Mouse (Mus musculus): Measurements from ENCODE around the gene Slc47a1. TPM values are rescaled to one million over a fixed set of nuclear protein-coding genes. Genes with fewer than 3 reads are reported as not detected.

Gene Slc47a1
- polyA plus RNA-seq, 1 experiment from 2014 or later = not detected

DNA sequence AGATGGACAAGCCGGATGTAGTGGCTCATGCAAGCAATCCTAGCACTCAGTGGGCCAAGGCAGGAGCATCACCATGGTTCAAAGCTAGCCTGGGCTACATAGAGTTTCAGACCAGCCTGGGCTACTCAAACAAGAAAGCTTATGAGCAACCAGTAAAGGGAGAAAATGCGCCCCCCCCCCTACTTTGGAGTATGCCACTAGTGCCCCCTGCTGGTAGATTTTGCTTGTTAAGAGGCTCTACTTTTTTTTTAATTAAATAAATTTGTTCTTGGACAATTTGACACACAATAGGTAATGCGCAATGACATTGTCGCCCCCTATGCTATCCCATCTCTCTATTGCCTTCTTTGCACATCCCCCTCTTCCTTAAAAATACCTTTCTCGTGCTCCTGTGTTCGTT, 9.9 kb upstream of the Slc47a1 start:
- Histone ChIP-seq H3K36me3 (ENCODE audit: control insufficient read depth, insufficient read depth, low read length) (no peaks in the 10 kb centered on the region), H3K4me2 (ENCODE audit: low read length) (no peak overlapping the region), H3K9me3 (replicated peaks; ENCODE audit: control insufficient read depth, low read length) (0 out of 2 replicates have a peak, but pooled peaks cover 3% of the 10 kb centered on the region), H3K9ac (ENCODE audit: low read length) (no peak overlapping the region), H3K4me3 (ENCODE audit: low read depth, low read length) (no peak overlapping the region), H3K27ac (ENCODE audit: low read depth, low read length) (no peak overlapping the region), H3K27me3 (replicated peaks; ENCODE audit: control insufficient read depth, insufficient read depth, low read length) (no peaks in the 10 kb centered on the region), H3K4me1 (ENCODE audit: control insufficient read depth, insufficient read depth, low read length) (no peaks in the 10 kb centered on the region)
- DNase-seq (ENCODE audit: low spot score) (peak; percentile 55), ATAC-seq (no peak)
- 65% methylated on average over 6 of the region's 6 CpGs for WGBS

- Histone ChIP-seq H3K4me3 (ENCODE audit: low read depth, low read length) (no peak overlapping the region), H3K36me3 (ENCODE audit: control insufficient read depth, insufficient read depth, low read length) (no peaks in the 10 kb centered on the region), H3K4me2 (ENCODE audit: low read length) (no peak overlapping the region), H3K27ac (ENCODE audit: low read depth, low read length) (no peak overlapping the region), H3K4me1 (ENCODE audit: control insufficient read depth, insufficient read depth, low read length) (no peaks in the 10 kb centered on the region), H3K9ac (ENCODE audit: low read length) (no peak overlapping the region), H3K27me3 (replicated peaks; ENCODE audit: control insufficient read depth, insufficient read depth, low read length) (no peaks in the 10 kb centered on the region), H3K9me3 (replicated peaks; ENCODE audit: control insufficient read depth, low read length) (0 out of 2 replicates have a peak, but pooled peaks cover 3% of the 10 kb centered on the region)
- WGBS = 77% methylated on average over 6 of the region's 6 CpGs
- no peak for ATAC-seq
- DNase-seq (ENCODE audit: low spot score) = no peak
These were observed 9.1 kb upstream of the Slc47a1 start for GRCm38 (mm10) chr11:61387233-61387632.

DNA sequence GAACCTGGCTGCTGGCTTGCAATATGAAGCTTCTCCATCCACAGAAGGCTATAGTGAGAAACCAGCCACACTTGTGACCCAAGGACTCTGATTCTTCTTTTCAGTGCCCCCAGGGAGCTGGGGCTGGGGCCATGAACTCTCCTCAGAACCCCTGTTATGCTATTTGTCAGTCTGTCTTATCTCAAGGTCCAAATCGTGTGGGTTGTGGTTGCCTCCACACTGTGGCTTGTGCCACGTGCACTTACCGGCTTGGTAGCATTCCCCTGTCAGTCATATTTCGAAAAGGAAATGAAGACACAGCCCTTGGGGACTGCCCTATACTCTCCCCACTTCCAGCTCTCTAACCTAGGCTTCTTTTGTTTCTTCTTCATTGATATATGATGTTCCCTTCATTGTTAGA, 7.6 kb upstream of the Slc47a1 start:
- no peaks in the 10 kb centered on the region for H3K9me3 ChIP-seq (replicated peaks; ENCODE audit: control insufficient read depth, low read length)
- 79% methylated on average over 4 of the region's 4 CpGs for whole genome bisulfite sequencing
- ATAC-seq (no peak), DNase-seq (ENCODE audit: low spot score) (no peak)
- H3K36me3 ChIP-seq (ENCODE audit: control insufficient read depth, insufficient read depth, low read length) = no peaks in the 10 kb centered on the region
- no peak overlapping the region for H3K4me2 ChIP-seq (ENCODE audit: low read length)
- no peak overlapping the region for H3K4me3 ChIP-seq (ENCODE audit: low read depth, low read length)
- no peaks in the 10 kb centered on the region for H3K27me3 ChIP-seq (replicated peaks; ENCODE audit: control insufficient read depth, insufficient read depth, low read length)
- H3K4me1 ChIP-seq (ENCODE audit: control insufficient read depth, insufficient read depth, low read length) = no peaks in the 10 kb centered on the region
- no peak overlapping the region for H3K9ac ChIP-seq (ENCODE audit: low read length)
- H3K27ac ChIP-seq (ENCODE audit: low read depth, low read length) = no peak overlapping the region

DNA sequence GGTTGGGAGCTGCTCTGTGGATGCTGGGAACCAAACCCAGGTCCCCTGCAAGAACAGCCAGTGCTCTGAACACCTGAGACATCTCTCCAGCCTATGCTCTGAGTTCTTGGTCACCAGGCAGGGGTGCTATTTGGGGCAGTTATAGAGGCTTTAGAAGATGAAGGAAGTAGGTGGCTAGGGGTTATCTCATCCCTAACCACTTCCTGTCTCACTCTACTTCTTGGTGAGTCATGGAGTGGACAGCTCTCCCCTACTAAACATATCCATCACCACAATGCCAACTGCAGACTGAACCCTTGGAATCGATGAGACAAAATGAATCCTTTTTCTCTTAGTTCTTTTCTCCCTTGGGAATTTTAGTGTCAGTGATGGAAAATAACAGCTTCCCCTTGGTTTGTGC, 3.1 kb upstream of the Slc47a1 start:
- no peaks in the 10 kb centered on the region for H3K4me1 ChIP-seq (ENCODE audit: control insufficient read depth, insufficient read depth, low read length)
- no peak overlapping the region for H3K9ac ChIP-seq (ENCODE audit: low read length)
- DNase-seq (ENCODE audit: low spot score) = no peak
- H3K4me3 ChIP-seq (ENCODE audit: low read depth, low read length) = no peak overlapping the region
- H3K27ac ChIP-seq (ENCODE audit: low read depth, low read length) = no peak overlapping the region
- H3K36me3 ChIP-seq (ENCODE audit: control insufficient read depth, insufficient read depth, low read length) = no peaks in the 10 kb centered on the region
- no peaks in the 10 kb centered on the region for H3K9me3 ChIP-seq (replicated peaks; ENCODE audit: control insufficient read depth, low read length)
- 94% methylated on average over 1 of the region's 1 CpGs for WGBS
- no peak overlapping the region for H3K4me2 ChIP-seq (ENCODE audit: low read length)
- peaks cover 17% of the 10 kb centered on the region for H3K27me3 ChIP-seq (replicated peaks; ENCODE audit: control insufficient read depth, insufficient read depth, low read length)
- ATAC-seq = no peak

GRCm38 (mm10) chr11:61378651-61379050, 506 bp upstream of the Slc47a1 start:
- Histone ChIP-seq H3K4me3 (ENCODE audit: low read depth, low read length) (no peak overlapping the region), H3K27me3 (replicated peaks; ENCODE audit: control insufficient read depth, insufficient read depth, low read length) (peaks cover 17% of the 10 kb centered on the region), H3K9ac (ENCODE audit: low read length) (no peak overlapping the region), H3K36me3 (ENCODE audit: control insufficient read depth, insufficient read depth, low read length) (no peaks in the 10 kb centered on the region), H3K9me3 (replicated peaks; ENCODE audit: control insufficient read depth, low read length) (no peaks in the 10 kb centered on the region), H3K4me1 (ENCODE audit: control insufficient read depth, insufficient read depth, low read length) (no peaks in the 10 kb centered on the region), H3K27ac (ENCODE audit: low read depth, low read length) (no peak overlapping the region), H3K4me2 (ENCODE audit: low read length) (no peak overlapping the region)
- no peak for ATAC-seq
- WGBS = 73% methylated on average over 4 of the region's 4 CpGs
- no peak for DNase-seq (ENCODE audit: low spot score)

DNA sequence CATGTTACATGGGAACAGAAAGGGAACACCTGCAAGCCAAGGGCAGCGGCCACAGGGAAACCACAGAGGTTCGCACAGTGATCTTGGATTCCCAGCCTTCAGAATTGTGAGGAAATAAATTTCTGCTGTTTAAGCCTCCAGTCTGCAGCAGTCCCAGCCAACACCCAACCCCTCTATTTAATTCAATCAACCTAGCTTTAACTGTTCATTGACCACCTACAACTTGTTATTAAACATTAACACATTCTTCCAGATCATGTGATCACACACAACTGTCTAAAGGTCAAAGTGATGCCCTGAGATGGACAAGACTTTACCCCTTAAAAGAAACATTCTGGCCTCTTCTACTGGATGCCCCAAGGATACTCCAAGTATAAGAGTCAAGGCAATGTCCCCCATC, 9.5 kb downstream of the Slc47a1 start:
- no peak overlapping the region for H3K4me3 ChIP-seq (ENCODE audit: low read depth, low read length)
- no peak for ATAC-seq
- WGBS = 89% methylated on average over 2 of the region's 2 CpGs
- no peak overlapping the region for H3K9ac ChIP-seq (ENCODE audit: low read length)
- H3K27ac ChIP-seq (ENCODE audit: low read depth, low read length) = no peak overlapping the region
- H3K27me3 ChIP-seq (replicated peaks; ENCODE audit: control insufficient read depth, insufficient read depth, low read length) = no peaks in the 10 kb centered on the region
- H3K4me2 ChIP-seq (ENCODE audit: low read length) = no peak overlapping the region
- no peaks in the 10 kb centered on the region for H3K9me3 ChIP-seq (replicated peaks; ENCODE audit: control insufficient read depth, low read length)
- H3K36me3 ChIP-seq (ENCODE audit: control insufficient read depth, insufficient read depth, low read length) = no peaks in the 10 kb centered on the region
- H3K4me1 ChIP-seq (ENCODE audit: control insufficient read depth, insufficient read depth, low read length) = no peaks in the 10 kb centered on the region
- DNase-seq (ENCODE audit: low spot score) = no peak

DNA sequence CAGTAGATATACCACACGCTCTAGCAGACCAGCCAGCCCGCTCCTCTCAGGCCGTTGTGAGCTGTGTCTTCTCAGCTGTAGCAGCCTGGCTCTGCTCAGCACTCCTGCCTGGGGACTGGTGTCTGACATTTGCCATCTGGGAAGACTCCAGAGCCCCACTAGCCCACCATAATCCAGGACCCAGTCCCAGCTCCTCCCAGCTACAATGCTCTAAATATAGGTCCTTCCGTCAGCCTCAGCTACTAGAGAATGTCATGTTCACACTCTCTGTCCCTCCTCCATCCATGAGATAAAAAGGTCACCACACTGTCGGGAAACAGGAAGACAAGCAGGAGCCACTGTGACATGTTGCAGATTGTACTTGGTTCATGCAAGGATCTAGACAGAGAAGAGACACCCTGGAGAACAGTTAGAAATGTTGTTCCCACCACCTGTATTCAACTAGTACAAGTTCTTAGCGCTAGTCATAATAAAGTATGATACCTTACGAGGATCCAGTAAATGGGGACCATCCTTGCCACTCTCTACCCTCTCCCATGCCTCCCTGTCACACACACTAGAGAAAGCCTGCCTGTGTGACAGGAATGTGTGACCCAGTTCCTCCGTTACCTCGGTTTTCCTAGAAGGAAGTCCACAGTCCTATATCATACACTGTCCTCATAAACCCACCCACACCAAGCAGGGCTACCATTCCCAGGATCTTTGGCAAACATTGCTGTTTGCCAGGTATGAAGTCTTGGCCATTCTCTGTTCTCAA, 11.4 kb downstream of the Slc47a1 start:
- H3K27me3 ChIP-seq (replicated peaks; ENCODE audit: control insufficient read depth, insufficient read depth, low read length) = no peaks in the 10 kb centered on the region
- H3K9me3 ChIP-seq (replicated peaks; ENCODE audit: control insufficient read depth, low read length) = no peaks in the 10 kb centered on the region
- DNase-seq (ENCODE audit: low spot score) (no peak), ATAC-seq (no peak)
- no peak overlapping the region for H3K27ac ChIP-seq (ENCODE audit: low read depth, low read length)
- H3K36me3 ChIP-seq (ENCODE audit: control insufficient read depth, insufficient read depth, low read length) = no peaks in the 10 kb centered on the region
- no peaks in the 10 kb centered on the region for H3K4me1 ChIP-seq (ENCODE audit: control insufficient read depth, insufficient read depth, low read length)
- WGBS = 85% methylated on average over 9 of the region's 9 CpGs
- H3K9ac ChIP-seq (ENCODE audit: low read length) = no peak overlapping the region
- no peak overlapping the region for H3K4me3 ChIP-seq (ENCODE audit: low read depth, low read length)
- H3K4me2 ChIP-seq (ENCODE audit: low read length) = no peak overlapping the region

GRCm38 (mm10) chr11:61365938-61366337, 12.2 kb downstream of the Slc47a1 start:
- Histone ChIP-seq H3K9me3 (replicated peaks; ENCODE audit: control insufficient read depth, low read length) (no peaks in the 10 kb centered on the region), H3K27me3 (replicated peaks; ENCODE audit: control insufficient read depth, insufficient read depth, low read length) (no peaks in the 10 kb centered on the region), H3K4me3 (ENCODE audit: low read depth, low read length) (no peak overlapping the region), H3K36me3 (ENCODE audit: control insufficient read depth, insufficient read depth, low read length) (no peaks in the 10 kb centered on the region), H3K4me1 (ENCODE audit: control insufficient read depth, insufficient read depth, low read length) (no peaks in the 10 kb centered on the region), H3K27ac (ENCODE audit: low read depth, low read length) (no peak overlapping the region), H3K4me2 (ENCODE audit: low read length) (no peak overlapping the region), H3K9ac (ENCODE audit: low read length) (no peak overlapping the region)
- WGBS = 80% methylated on average over 3 of the region's 3 CpGs
- DNase-seq (ENCODE audit: low spot score) = no peak
- no peak for ATAC-seq

GRCm38 (mm10) chr11:61364096-61364495, 14.0 kb downstream of the Slc47a1 start:
- Histone ChIP-seq H3K9ac (ENCODE audit: low read length) (no peak overlapping the region), H3K4me3 (ENCODE audit: low read depth, low read length) (no peak overlapping the region), H3K27me3 (replicated peaks; ENCODE audit: control insufficient read depth, insufficient read depth, low read length) (no peaks in the 10 kb centered on the region), H3K9me3 (replicated peaks; ENCODE audit: control insufficient read depth, low read length) (no peaks in the 10 kb centered on the region), H3K4me2 (ENCODE audit: low read length) (no peak overlapping the region), H3K36me3 (ENCODE audit: control insufficient read depth, insufficient read depth, low read length) (no peaks in the 10 kb centered on the region), H3K4me1 (ENCODE audit: control insufficient read depth, insufficient read depth, low read length) (no peaks in the 10 kb centered on the region), H3K27ac (ENCODE audit: low read depth, low read length) (no peak overlapping the region)
- ATAC-seq (no peak), DNase-seq (ENCODE audit: low spot score) (no peak)
- WGBS = 88% methylated on average over 6 of the region's 6 CpGs

Data from forebrain, embryonic 14.5 days (tissue).